In the genomic region with DNA sequence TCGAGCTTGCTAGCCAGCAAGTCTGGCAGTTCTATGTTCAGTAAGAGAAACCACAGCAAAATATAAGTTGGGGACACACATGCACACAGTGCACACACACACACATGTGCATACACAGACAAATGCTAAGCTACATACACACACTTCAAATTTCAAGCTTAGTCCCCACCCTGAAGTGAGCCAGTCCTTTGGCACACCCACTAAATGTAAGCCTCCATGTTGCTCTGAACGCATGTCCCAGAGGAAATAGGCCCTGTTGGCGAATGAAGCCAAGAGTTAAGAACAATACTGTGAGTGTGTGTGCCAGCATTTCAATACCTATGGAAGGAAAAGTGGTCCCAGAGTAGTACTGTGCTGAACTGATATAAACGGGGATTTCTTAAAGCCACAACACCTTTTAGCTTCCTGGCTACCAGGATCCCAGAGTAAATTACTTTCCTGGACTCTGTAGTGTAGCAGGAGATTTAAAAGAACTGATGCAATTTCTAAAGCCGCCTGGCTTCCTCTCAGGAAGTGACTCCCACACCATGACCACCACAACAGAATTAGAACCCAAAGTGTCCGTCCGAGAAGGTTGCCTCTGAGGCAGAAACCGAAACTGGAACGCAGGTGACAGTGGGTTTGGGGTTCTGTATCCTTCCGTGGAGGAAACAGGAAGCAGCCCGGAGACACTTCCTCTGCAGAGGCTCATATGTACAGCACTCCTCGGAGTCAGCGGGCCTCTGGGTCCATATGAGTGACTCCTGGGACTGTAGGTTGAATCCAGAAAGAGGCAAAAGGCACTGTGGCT, we compare ENCODE assay signal across 8 mouse cellular contexts. TPM values are rescaled to one million over a fixed set of nuclear protein-coding genes. Genes with fewer than 3 reads are reported as not detected.
DNase-seq lines count a peak whose midpoint lies in the region; ATAC-seq lines count a peak whose summit lies in the region.

No protein-coding gene starts in this region.

- DNase-seq in heart, embryonic 10.5 days (ENCODE audit: low spot score) = no peak
- DNase-seq in skeletal muscle tissue, adult 2 months (ENCODE audit: low read depth, low spot score) = peak; percentile 38
- DNase-seq in cerebellum, adult 18-20 months = no peak
- no peak for DNase-seq in layer of hippocampus, postnatal 14 days (ENCODE audit: low spot score in 2 of 2)
- DNase-seq in gastrocnemius, postnatal 4 days (ENCODE audit: low spot score in 2 of 2) = no peak

- 0 out of 2 replicates have a peak overlapping the region, but pooled peaks have one; percentile 3 for H3K27ac ChIP-seq in hindbrain, embryonic 13.5 days
- H3K27ac ChIP-seq in hindbrain, embryonic 16.5 days (ENCODE audit: low read depth, low read length) = no peak overlapping the region
- H3K27ac ChIP-seq in heart, embryonic 10.5 days = peak overlapping the region; percentile 42; the same call in 1 of the 2 replicates
- H3K27ac ChIP-seq in limb, embryonic 15.5 days = peak overlapping the region; percentile 40; the same call in 1 of the 2 replicates

- H3K27me3 ChIP-seq in hindbrain, embryonic 13.5 days = no peaks in the 10 kb centered on the region
- no peaks in the 10 kb centered on the region for H3K27me3 ChIP-seq in hindbrain, embryonic 16.5 days (replicated peaks; ENCODE audit: control insufficient read depth, insufficient read depth, low read length)
- no peaks in the 10 kb centered on the region for H3K27me3 ChIP-seq in heart, embryonic 10.5 days (ENCODE audit: insufficient read depth, poor library complexity, severe bottlenecking)
- no peaks in the 10 kb centered on the region for H3K27me3 ChIP-seq in limb, embryonic 15.5 days

- no peak for ATAC-seq in hindbrain, embryonic 13.5 days (ENCODE audit: low FRiP score)
- ATAC-seq in hindbrain, embryonic 16.5 days = no peak
- no peak for ATAC-seq in limb, embryonic 15.5 days (ENCODE audit: insufficient number of reproducible peaks, low FRiP score, low TSS enrichment, low read depth)

- no peak overlapping the region for H3K4me2 ChIP-seq in hindbrain, embryonic 13.5 days
- no peak overlapping the region for H3K4me2 ChIP-seq in hindbrain, embryonic 16.5 days (ENCODE audit: low read length)
- no peak overlapping the region for H3K4me2 ChIP-seq in limb, embryonic 15.5 days

- H3K36me3 ChIP-seq in hindbrain, embryonic 13.5 days = peaks cover 6% of the 10 kb centered on the region
- H3K36me3 ChIP-seq in hindbrain, embryonic 16.5 days (ENCODE audit: control insufficient read depth, insufficient read depth, low read length) = no peaks in the 10 kb centered on the region
- peaks cover 3% of the 10 kb centered on the region; the same call in 1 of the 2 replicates for H3K36me3 ChIP-seq in heart, embryonic 10.5 days
- peaks cover 16% of the 10 kb centered on the region for H3K36me3 ChIP-seq in limb, embryonic 15.5 days

- H3K4me3 ChIP-seq in hindbrain, embryonic 13.5 days = no peak overlapping the region
- H3K4me3 ChIP-seq in hindbrain, embryonic 16.5 days (ENCODE audit: low read length) = no peak overlapping the region
- H3K4me3 ChIP-seq in heart, embryonic 10.5 days = no peak overlapping the region
- no peak overlapping the region for H3K4me3 ChIP-seq in limb, embryonic 15.5 days

- H3K9me3 ChIP-seq in hindbrain, embryonic 13.5 days = no peaks in the 10 kb centered on the region
- H3K9me3 ChIP-seq in hindbrain, embryonic 16.5 days (ENCODE audit: control insufficient read depth, low read length) = no peaks in the 10 kb centered on the region
- no peaks in the 10 kb centered on the region for H3K9me3 ChIP-seq in heart, embryonic 10.5 days
- no peaks in the 10 kb centered on the region for H3K9me3 ChIP-seq in limb, embryonic 15.5 days

- H3K9ac ChIP-seq in hindbrain, embryonic 13.5 days = no peak overlapping the region
- no peak overlapping the region for H3K9ac ChIP-seq in hindbrain, embryonic 16.5 days (ENCODE audit: low read depth, low read length)
- H3K9ac ChIP-seq in limb, embryonic 15.5 days = no peak overlapping the region

- peaks cover 13% of the 10 kb centered on the region for H3K4me1 ChIP-seq in hindbrain, embryonic 13.5 days (replicated peaks)
- no peaks in the 10 kb centered on the region for H3K4me1 ChIP-seq in hindbrain, embryonic 16.5 days (ENCODE audit: control insufficient read depth, insufficient read depth, low read depth, low read length)
- peaks cover 6% of the 10 kb centered on the region; the same call in 1 of the 2 replicates for H3K4me1 ChIP-seq in heart, embryonic 10.5 days
- H3K4me1 ChIP-seq in limb, embryonic 15.5 days = peaks cover 5% of the 10 kb centered on the region; the same call in 1 of the 2 replicates

- 86% methylated on average over 13 of the region's 13 CpGs for WGBS in hindbrain, embryonic 13.5 days
- WGBS in hindbrain, embryonic 16.5 days = 79% methylated on average over 13 of the region's 13 CpGs
- 67% methylated on average over 13 of the region's 13 CpGs for WGBS in heart, embryonic 10.5 days
- WGBS in limb, embryonic 15.5 days = 65% methylated on average over 13 of the region's 13 CpGs

RNA-seq across cellular contexts. Expression of a gene that starts 55.8 kb away (rescaled TPM):
- polyA plus RNA-seq in hindbrain, embryonic 13.5 days (2015; fragmentation: Nextera tagmentation; extraction: Ambion mirVana) = 46.6 and 48.7 TPM in 2 replicates
- 63.4 and 64.9 TPM in 2 replicates for polyA plus RNA-seq in hindbrain, embryonic 16.5 days (2015; fragmentation: Nextera tagmentation; extraction: Ambion mirVana)
- polyA plus RNA-seq in heart, embryonic 10.5 days (2016; fragmentation: Nextera tagmentation; extraction: Ambion mirVana) = 43.7 and 44.9 TPM in 2 replicates
- polyA plus RNA-seq in limb, embryonic 15.5 days (2015; fragmentation: Nextera tagmentation; extraction: Ambion mirVana) = 38.7 and 41.7 TPM in 2 replicates
- 10 to 100 TPM; 31.6 to 34.9 TPM for total RNA-seq in layer of hippocampus, postnatal 14 days (2021)
- total RNA-seq in gastrocnemius, postnatal 4 days (2021) = 10 to 100 TPM; 52.9 to 56.6 TPM
